Mouse (Mus musculus): Measurements from ENCODE around the gene Tmem97. TPM values are rescaled to one million over a fixed set of nuclear protein-coding genes. Genes with fewer than 3 reads are reported as not detected.

The Tmem97 gene
- total and polyA plus RNA-seq, 3 experiments: 166 to 215 (median 207) TPM

GRCm38 (mm10) chr11:78528714-78529113 lies 21.9 kb downstream of the Tmem97 start:
- Histone ChIP-seq H3K27me3 (ENCODE audit: control insufficient read depth in 1 of 2, insufficient read depth in 2 of 2, low read length in 2 of 2) (no peaks in the 10 kb centered on the region), H3K4me1 (ENCODE audit: control insufficient read depth in 1 of 2, insufficient read depth in 2 of 2, low read length in 2 of 2) (no peaks in the 10 kb centered on the region), H3K36me3 (ENCODE audit: control insufficient read depth in 1 of 2, insufficient read depth in 2 of 2, low read length in 2 of 2) (no peaks in the 10 kb centered on the region; a peak in 2 of 4 replicates), H3K4me3 (ENCODE audit: control insufficient read depth in 1 of 2, insufficient read depth in 1 of 2, low read depth in 2 of 2, low read length in 2 of 2) (no peak overlapping the region), H3K9ac (ENCODE audit: control insufficient read depth, low read depth, low read length, poor library complexity, severe bottlenecking) (no peak overlapping the region), H3K79me2 (ENCODE audit: control insufficient read depth, insufficient read depth, low read length, poor library complexity) (no peaks in the 10 kb centered on the region), H3K9me3 (replicated peaks; ENCODE audit: insufficient read depth, low read length) (no peaks in the 10 kb centered on the region), H3K27ac (ENCODE audit: control insufficient read depth, low read depth, low read length) (no peak overlapping the region)
- no peak for DNase-seq (ENCODE audit: low read depth, low spot score)
- TF ChIP-seq POLR2AphosphoS5 (IDR thresholded peaks at IDR 0.05; ENCODE audit: borderline replicate concordance, low read depth, low read length) (no peak), POLR2AphosphoS2 (IDR thresholded peaks at IDR 0.05; ENCODE audit: low read length) (no peak), TBP (IDR thresholded peaks at IDR 0.05; ENCODE audit: low read depth, low read length) (no peak), TCF12 (IDR thresholded peaks at IDR 0.05; ENCODE audit: low read depth, low read length) (no peak), USF1 (IDR thresholded peaks at IDR 0.05; ENCODE audit: low read depth, low read length) (no peak), BHLHE40 (IDR thresholded peaks at IDR 0.05; ENCODE audit: borderline replicate concordance, low read depth, low read length) (no peak), CHD2 (IDR thresholded peaks at IDR 0.05; ENCODE audit: low read length) (no peak), MYB (IDR thresholded peaks at IDR 0.05; ENCODE audit: low read depth, low read length) (no peak), MAZ (IDR thresholded peaks at IDR 0.05; ENCODE audit: low read depth, low read length) (no peak), CTCF (IDR thresholded peaks at IDR 0.05 in 2 of 3, conservative IDR thresholded peaks at IDR 0.05 in 1 of 3; ENCODE audit: control insufficient read depth in 1 of 3, insufficient read depth in 1 of 3, low read depth in 2 of 3, low read length in 3 of 3, poor library complexity in 1 of 3, severe bottlenecking in 1 of 3) (no peak), ZKSCAN1 (IDR thresholded peaks at IDR 0.05; ENCODE audit: low read depth, low read length) (no peak)

GRCm38 (mm10) chr11:78524838-78525237 lies 25.7 kb downstream of the Tmem97 start:
- TF ChIP-seq POLR2AphosphoS2 (IDR thresholded peaks at IDR 0.05; ENCODE audit: low read length) (no peak), UBTF (IDR thresholded peaks at IDR 0.05; ENCODE audit: borderline replicate concordance, insufficient read depth, low read depth, low read length) (no peak), NRF1 (IDR thresholded peaks at IDR 0.05; ENCODE audit: insufficient read depth, low read depth, low read length, poor library complexity, severe bottlenecking) (no peak), TAL1 (IDR thresholded peaks at IDR 0.05; ENCODE audit: low read length) (no peak), MYC (IDR thresholded peaks at IDR 0.05; ENCODE audit: low read depth, low read length) (no peak)
- Histone ChIP-seq H3K27ac (ENCODE audit: control insufficient read depth, low read depth, low read length) (no peak overlapping the region), H3K9ac (ENCODE audit: control insufficient read depth, low read depth, low read length, poor library complexity, severe bottlenecking) (no peak overlapping the region), H3K36me3 (ENCODE audit: control insufficient read depth in 1 of 2, insufficient read depth in 2 of 2, low read length in 2 of 2) (peaks cover 0 to 4% of the 10 kb centered on the region in 2 experiments; a peak in 2 of 4 replicates), H3K4me1 (ENCODE audit: control insufficient read depth in 1 of 2, insufficient read depth in 2 of 2, low read length in 2 of 2) (no peaks in the 10 kb centered on the region), H3K27me3 (ENCODE audit: control insufficient read depth in 1 of 2, insufficient read depth in 2 of 2, low read length in 2 of 2) (no peaks in the 10 kb centered on the region), H3K9me3 (replicated peaks; ENCODE audit: insufficient read depth, low read length) (no peaks in the 10 kb centered on the region), H3K4me3 (ENCODE audit: control insufficient read depth in 1 of 2, insufficient read depth in 1 of 2, low read depth in 2 of 2, low read length in 2 of 2) (no peak overlapping the region), H3K79me2 (ENCODE audit: control insufficient read depth, insufficient read depth, low read length, poor library complexity) (no peaks in the 10 kb centered on the region)
- DNase-seq (ENCODE audit: low read depth, low spot score): no peak

All from MEL (cell line).